Mouse (Mus musculus) testis, adult 10 weeks (tissue): ENCODE results near the gene Shprh. TPM values are rescaled to one million over a fixed set of nuclear protein-coding genes. Genes with fewer than 3 reads are reported as not detected.

ENCODE experiments used
- polyA plus RNA-seq: library from polyadenylated mRNA; stranded (reverse); fragments of 350-450 nt; fragmentation: Illumina TruSeq; extraction: RNeasy Lipid Tissue Mini Kit (QIAGEN cat#74804); gene quantifications from one replicate; pipeline ENCODE4 v1.2.3, GENCODE M21; 2014; ENCODE audit warnings: low read depth, low replicate concordance

The Shprh gene
- polyA plus RNA-seq: 12.8 TPM

GRCm38 (mm10) chr10:11148884-11149741 is at the start of gene Shprh:
TSS of gene Shprh (plus strand) at chr10:11149427.

Other genes with a start within 250 kb of the Shprh start
- gene Grm1, start 67.1 kb upstream of the Shprh start, polyA plus RNA-seq: 15.3 TPM
- gene Fbxo30, start 131.9 kb downstream of the Shprh start, polyA plus RNA-seq: 469 TPM
- gene Epm2a, start 194.0 kb downstream of the Shprh start, polyA plus RNA-seq: 4.8 TPM